Comparison of ENCODE assay signal across 10 mouse cellular contexts in the genomic region with DNA sequence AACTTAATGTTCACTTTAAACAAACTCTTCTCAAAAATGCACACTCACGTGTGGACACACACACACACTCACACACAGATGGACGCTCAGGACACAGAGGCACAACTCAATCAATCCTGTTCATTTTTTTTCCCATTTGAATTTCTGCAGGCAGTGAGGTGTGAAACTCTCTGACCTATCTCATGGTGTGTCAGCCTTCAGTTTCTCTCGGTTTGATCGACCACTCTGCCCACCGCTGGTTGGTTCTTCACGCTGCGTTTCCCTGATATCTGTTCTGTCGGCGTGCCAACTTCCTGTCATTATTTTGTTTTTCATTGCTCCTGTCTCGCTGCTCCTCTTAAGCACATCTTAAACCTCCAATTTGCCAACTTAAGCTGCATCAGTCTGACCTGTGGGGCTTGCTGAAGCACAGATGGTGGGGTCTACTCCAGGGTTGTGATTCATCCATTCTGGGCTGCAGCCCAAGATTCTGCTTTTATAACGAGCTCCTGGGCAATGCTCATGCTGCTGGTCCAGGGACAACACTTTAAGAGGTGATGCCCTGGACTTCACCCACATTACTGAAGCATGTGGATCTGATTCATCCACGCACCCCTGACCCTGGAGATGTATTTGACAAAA.
DNase-seq lines count a peak whose midpoint lies in the region; ATAC-seq and TF ChIP-seq lines count a peak whose summit lies in the region.
"Had no signal": no experiment of that assay in that cellular context is flagged by ENCODE, and none has a peak within 500 bp of the region (broad histone marks: within the 10 kb centered on the region; RNA-seq: fewer than 3 reads in every experiment).

No protein-coding gene starts in this region.

- 57% methylated on average over 12 of the region's 12 CpGs for WGBS in hindbrain, embryonic 15.5 days
- WGBS in hindbrain, embryonic 10.5 days, result 87% methylated on average over 12 of the region's 12 CpGs
- WGBS in lung, adult 2 months, result 50% methylated on average over 12 of the region's 12 CpGs

- H3K9ac ChIP-seq in hindbrain, embryonic 15.5 days, result no peak overlapping the region
- H3K9ac ChIP-seq: limb, embryonic 13.5 days had no signal

- no peak overlapping the region for H3K4me2 ChIP-seq in hindbrain, embryonic 15.5 days
- H3K4me2 ChIP-seq: limb, embryonic 13.5 days had no signal

- no peak for TF ChIP-seq CTCF in brain, embryonic 14.5 days (IDR thresholded peaks at IDR 0.05; ENCODE audit: borderline replicate concordance, extremely low read depth, insufficient read depth, insufficient read length)
- TF ChIP-seq CTCF in lung, adult 2 months (IDR thresholded peaks at IDR 0.05; ENCODE audit: insufficient read depth, low read length), result no peak

- no peak overlapping the region for H3K4me3 ChIP-seq in hindbrain, embryonic 15.5 days
- no peak overlapping the region for H3K4me3 ChIP-seq in hindbrain, embryonic 10.5 days
- H3K4me3 ChIP-seq in lung, adult 2 months (replicated peaks; ENCODE audit: extremely low read depth, low read depth, low read length), result no peak overlapping the region
- H3K4me3 ChIP-seq: limb, embryonic 13.5 days; megakaryocyte, embryonic 14.5 days had no signal

- no peak for TF ChIP-seq POLR2A in brain, embryonic 14.5 days (IDR thresholded peaks at IDR 0.05; ENCODE audit: borderline replicate concordance, extremely low read depth, insufficient read depth, insufficient read length, poor library complexity, severe bottlenecking)
- TF ChIP-seq POLR2A in lung, adult 2 months (IDR thresholded peaks at IDR 0.05; ENCODE audit: borderline replicate concordance, extremely low read depth, low read depth, low read length), result no peak

- peaks cover 42% of the 10 kb centered on the region for H3K4me1 ChIP-seq in hindbrain, embryonic 15.5 days (replicated peaks)
- no peaks in the 10 kb centered on the region for H3K4me1 ChIP-seq in hindbrain, embryonic 10.5 days (replicated peaks)
- H3K4me1 ChIP-seq in lung, adult 2 months (ENCODE audit: control insufficient read depth, insufficient read depth, low read length), result no peaks in the 10 kb centered on the region
- H3K4me1 ChIP-seq: megakaryocyte, embryonic 14.5 days had no signal

- H3K27ac ChIP-seq in hindbrain, embryonic 15.5 days (replicated peaks), result peak overlapping the region; percentile 8; the same call in 1 of the 2 replicates
- no peak overlapping the region for H3K27ac ChIP-seq in hindbrain, embryonic 10.5 days
- H3K27ac ChIP-seq: kidney, postnatal 0 days; limb, embryonic 13.5 days had no signal

- H3K27me3 ChIP-seq in hindbrain, embryonic 15.5 days, result no peaks in the 10 kb centered on the region
- no peaks in the 10 kb centered on the region for H3K27me3 ChIP-seq in hindbrain, embryonic 10.5 days (ENCODE audit: insufficient read depth, poor library complexity, severe bottlenecking)
- H3K27me3 ChIP-seq: limb, embryonic 13.5 days; megakaryocyte, embryonic 14.5 days had no signal

- ATAC-seq in hindbrain, embryonic 15.5 days (ENCODE audit: low FRiP score, low read depth), result peak; percentile 57

- DNase-seq in hindbrain, embryonic 10.5 days (ENCODE audit: low spot score), result no peak
- peak; percentile 8 for DNase-seq in adipocyte (ENCODE audit: low spot score)
- peak; percentile 72 for DNase-seq in brain, embryonic 14.5 days (ENCODE audit: low read depth)
- DNase-seq in gastrocnemius, postnatal 10 days, result peak; percentile 8
- no peak for DNase-seq in lung, postnatal 4 days
- DNase-seq in lung, adult 2 months, result no peak

- H3K9me3 ChIP-seq in hindbrain, embryonic 15.5 days, result no peaks in the 10 kb centered on the region
- H3K9me3 ChIP-seq in hindbrain, embryonic 10.5 days, result no peaks in the 10 kb centered on the region
- H3K9me3 ChIP-seq: limb, embryonic 13.5 days; megakaryocyte, embryonic 14.5 days had no signal

- H3K36me3 ChIP-seq in hindbrain, embryonic 15.5 days, result no peaks in the 10 kb centered on the region
- no peaks in the 10 kb centered on the region for H3K36me3 ChIP-seq in hindbrain, embryonic 10.5 days
- H3K36me3 ChIP-seq: limb, embryonic 13.5 days had no signal

Comparison
In these comparisons a context has a peak if more than half of its experiments do, and no peak if none do; other contexts are left out.
1. DNase-seq: peak in adipocyte (single experiment), brain, embryonic 14.5 days (single experiment) and gastrocnemius, postnatal 10 days (single experiment); none in hindbrain, embryonic 10.5 days (single experiment), lung, postnatal 4 days (0 of 2) and lung, adult 2 months (single experiment).